Mouse (Mus musculus) cerebellum, adult 2 months (tissue): ENCODE results near the gene Hat1.

Experiments used
- CTCF ChIP-seq: fragments of 200-500 bp; IDR thresholded peaks from 2 replicates; pipeline ENCODE4 v1.5.1; 2011; ENCODE audit warnings: low read depth, mild to moderate bottlenecking, control low read depth, low read length, moderate library complexity, borderline replicate concordance; ENCODE audit not compliant: insufficient read depth
- POLR2A ChIP-seq: fragments of 200-500 bp; IDR thresholded peaks from 2 replicates; pipeline ENCODE4 v1.6.1; 2011; ENCODE audit warnings: low read length, control low read depth, borderline replicate concordance; ENCODE audit not compliant: insufficient read depth

- no peak for TF ChIP-seq CTCF
- no peak for TF ChIP-seq POLR2A
These were observed 30.6 kb downstream of the Hat1 start for GRCm38 (mm10) chr2:71419408-71419807.
